Mouse (Mus musculus): ENCODE measurements at regions not wholly inside any gene's neighbourhood (a gene's known extent, or its start where the extent isn't known, plus 50 kb on each side); places are given as distances from the start of the nearest gene placed in this dataset.

DNA sequence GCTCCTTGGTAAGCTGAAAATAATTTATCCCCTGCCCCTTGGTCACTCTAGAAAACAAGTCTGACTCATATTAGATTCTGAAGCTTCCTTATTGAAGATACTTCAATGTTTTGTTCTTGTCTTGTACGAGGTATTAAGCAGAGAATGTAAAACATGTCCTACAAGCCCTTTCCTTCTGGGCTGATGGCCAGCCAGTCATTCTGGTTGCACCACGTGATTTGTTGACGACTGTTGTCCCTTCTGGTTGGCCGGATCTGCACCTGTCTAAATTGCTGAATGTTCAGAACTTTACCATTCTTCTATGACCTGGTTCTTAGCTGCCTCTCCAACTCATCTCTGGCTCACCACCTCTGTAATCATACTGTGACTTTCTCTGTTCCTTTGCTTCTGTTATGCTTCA is 220.9 kb upstream of the Prdm1 start:
- Histone ChIP-seq H3K4me3 (ENCODE audit: low read depth, low read length) (no peak overlapping the region), H3K9ac (ENCODE audit: low read length) (no peak overlapping the region), H3K27me3 (ENCODE audit: control insufficient read depth, insufficient read depth, low read length) (no peaks in the 10 kb centered on the region), H3K36me3 (ENCODE audit: control insufficient read depth, insufficient read depth, low read length) (no peaks in the 10 kb centered on the region), H3K4me2 (ENCODE audit: low read depth) (no peak overlapping the region), H3K27ac (ENCODE audit: low read depth, low read length) (no peak overlapping the region), H3K9me3 (ENCODE audit: control insufficient read depth, low read length) (no peaks in the 10 kb centered on the region), H3K4me1 (ENCODE audit: control insufficient read depth, insufficient read depth, low read length) (no peaks in the 10 kb centered on the region)
- DNase-seq (ENCODE audit: low spot score) (no peak), ATAC-seq (ENCODE audit: insufficient read depth, low FRiP score, low TSS enrichment) (no peak)
- 81% methylated on average over 4 of the region's 4 CpGs for WGBS

DNA sequence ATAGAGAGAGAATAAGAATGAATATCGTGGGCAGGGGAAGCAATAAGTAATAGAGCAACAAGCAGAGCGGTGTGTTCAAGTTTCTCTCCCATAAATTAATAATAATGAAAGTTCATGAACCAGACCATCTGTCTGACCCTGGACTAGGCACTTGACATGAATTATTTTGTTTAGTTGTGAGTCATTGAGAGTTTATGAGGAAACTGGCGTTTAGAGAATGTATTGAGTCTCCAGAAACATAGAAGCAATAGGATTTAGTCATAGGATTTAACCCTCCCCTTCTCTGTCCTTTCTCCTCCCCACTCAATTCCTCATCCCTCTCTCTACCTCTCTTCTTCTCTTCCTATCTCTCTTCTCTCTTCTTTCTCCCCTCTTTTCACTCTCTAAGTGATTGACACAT is 219.1 kb upstream of the Prdm1 start:
- Histone ChIP-seq H3K4me1 (ENCODE audit: control insufficient read depth, insufficient read depth, low read length) (no peaks in the 10 kb centered on the region), H3K9me3 (ENCODE audit: control insufficient read depth, low read length) (no peaks in the 10 kb centered on the region), H3K4me2 (ENCODE audit: low read depth) (no peak overlapping the region), H3K36me3 (ENCODE audit: control insufficient read depth, insufficient read depth, low read length) (no peaks in the 10 kb centered on the region), H3K27me3 (ENCODE audit: control insufficient read depth, insufficient read depth, low read length) (no peaks in the 10 kb centered on the region), H3K9ac (ENCODE audit: low read length) (no peak overlapping the region), H3K4me3 (ENCODE audit: low read depth, low read length) (no peak overlapping the region), H3K27ac (ENCODE audit: low read depth, low read length) (no peak overlapping the region)
- 69% methylated on average over 3 of the region's 3 CpGs for WGBS
- ATAC-seq (ENCODE audit: insufficient read depth, low FRiP score, low TSS enrichment), result no peak
- DNase-seq (ENCODE audit: low spot score), result no peak

DNA sequence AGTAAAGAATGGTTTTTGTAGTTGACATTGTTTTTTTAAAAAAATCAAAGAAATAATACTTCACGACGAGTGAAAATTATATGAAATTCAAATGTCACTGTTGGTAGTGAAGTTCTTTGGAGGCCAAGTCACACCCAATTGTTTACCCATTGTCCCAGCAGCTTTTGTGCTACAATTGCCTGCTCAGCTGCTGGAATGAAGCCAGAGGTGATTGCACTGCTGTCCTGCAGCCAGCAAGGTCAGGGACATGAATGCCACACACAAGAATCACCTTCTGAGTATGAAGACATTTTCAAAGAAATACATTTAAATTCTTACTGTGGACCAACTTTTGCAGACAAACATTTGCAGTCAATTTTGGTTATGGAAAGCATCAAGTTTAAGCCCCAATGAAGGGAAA is 215.9 kb upstream of the Prdm1 start:
- 86% methylated on average over 2 of the region's 2 CpGs for WGBS
- H3K27me3 ChIP-seq (ENCODE audit: control insufficient read depth, insufficient read depth, low read length), result no peaks in the 10 kb centered on the region
- no peak overlapping the region for H3K4me2 ChIP-seq (ENCODE audit: low read depth)
- no peak overlapping the region for H3K9ac ChIP-seq (ENCODE audit: low read length)
- H3K4me3 ChIP-seq (ENCODE audit: low read depth, low read length), result no peak overlapping the region
- ATAC-seq (ENCODE audit: insufficient read depth, low FRiP score, low TSS enrichment), result no peak
- no peak for DNase-seq (ENCODE audit: low spot score)
- no peak overlapping the region for H3K27ac ChIP-seq (ENCODE audit: low read depth, low read length)
- H3K36me3 ChIP-seq (ENCODE audit: control insufficient read depth, insufficient read depth, low read length), result no peaks in the 10 kb centered on the region
- H3K4me1 ChIP-seq (ENCODE audit: control insufficient read depth, insufficient read depth, low read length), result no peaks in the 10 kb centered on the region
- no peaks in the 10 kb centered on the region for H3K9me3 ChIP-seq (ENCODE audit: control insufficient read depth, low read length)

DNA sequence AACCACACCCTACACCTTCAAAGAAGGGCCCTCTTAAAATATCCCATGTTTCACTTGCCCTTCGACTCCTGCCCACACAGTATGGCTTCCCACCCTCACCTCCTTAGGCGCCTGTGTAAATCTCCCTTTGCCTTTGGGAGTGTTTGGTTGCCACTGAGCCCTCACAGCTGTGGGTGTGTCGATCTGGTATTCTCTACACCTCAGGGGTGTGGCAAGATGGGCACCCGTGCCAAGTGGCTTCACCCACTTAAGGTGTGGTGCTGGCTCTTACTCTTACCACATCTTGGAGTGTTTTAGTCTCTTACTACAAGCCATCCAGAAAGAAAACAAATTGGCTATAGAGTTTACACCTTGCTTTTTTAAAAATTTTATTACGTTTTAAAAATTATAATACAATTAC is 205.3 kb upstream of the Prdm1 start:
- no peaks in the 10 kb centered on the region for H3K4me1 ChIP-seq (ENCODE audit: control insufficient read depth, insufficient read depth, low read length)
- no peaks in the 10 kb centered on the region for H3K27me3 ChIP-seq (ENCODE audit: control insufficient read depth, insufficient read depth, low read length)
- no peak overlapping the region for H3K4me3 ChIP-seq (ENCODE audit: low read depth, low read length)
- H3K4me2 ChIP-seq (ENCODE audit: low read depth), result no peak overlapping the region
- no peak overlapping the region for H3K9ac ChIP-seq (ENCODE audit: low read length)
- 89% methylated on average over 5 of the region's 5 CpGs for WGBS
- DNase-seq (ENCODE audit: low spot score), result no peak
- no peaks in the 10 kb centered on the region for H3K9me3 ChIP-seq (ENCODE audit: control insufficient read depth, low read length)
- no peak for ATAC-seq (ENCODE audit: insufficient read depth, low FRiP score, low TSS enrichment)
- no peak overlapping the region for H3K27ac ChIP-seq (ENCODE audit: low read depth, low read length)
- no peaks in the 10 kb centered on the region for H3K36me3 ChIP-seq (ENCODE audit: control insufficient read depth, insufficient read depth, low read length)

DNA sequence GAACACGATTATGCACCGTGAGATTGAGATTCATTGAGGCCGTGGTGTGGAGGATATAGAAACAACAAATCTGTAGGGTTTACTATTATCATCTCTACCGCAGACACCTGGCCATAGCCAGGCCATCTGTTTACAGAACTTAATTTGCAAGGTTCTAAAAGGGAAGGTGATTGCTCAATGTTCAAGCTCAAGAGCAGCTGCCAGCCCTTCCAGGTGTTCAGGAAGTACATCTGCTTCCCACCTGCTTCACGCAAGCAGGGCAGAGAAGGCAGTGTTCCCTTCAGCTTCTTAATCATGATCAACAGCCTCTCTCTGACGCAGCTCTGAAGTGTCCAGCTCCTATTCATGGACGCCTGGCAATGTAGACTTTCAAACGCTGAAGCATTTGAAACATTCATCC is 202.4 kb upstream of the Prdm1 start:
- no peak for ATAC-seq (ENCODE audit: insufficient read depth, low FRiP score, low TSS enrichment)
- WGBS, result 85% methylated on average over 8 of the region's 8 CpGs

DNA sequence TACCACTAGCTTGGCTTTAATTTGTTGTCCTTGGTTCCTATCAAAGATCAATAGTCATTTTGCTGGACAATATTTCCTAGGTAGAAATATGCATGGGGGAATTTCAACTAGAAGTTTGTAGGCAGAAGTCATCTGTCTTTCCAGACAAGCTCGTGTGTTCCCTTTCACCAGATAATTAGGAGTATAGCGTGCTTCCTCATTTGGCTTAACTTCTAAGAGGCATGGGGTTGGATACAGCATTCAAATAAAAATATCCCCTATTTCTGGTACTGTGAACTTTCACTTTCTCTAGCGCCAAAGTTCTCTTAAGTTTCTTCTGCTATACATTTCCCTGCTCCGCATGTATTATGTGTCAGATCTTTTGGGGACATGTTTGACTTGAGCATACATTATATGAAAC is 200.7 kb upstream of the Prdm1 start:
- Histone ChIP-seq H3K27me3 (ENCODE audit: control insufficient read depth, insufficient read depth, low read length) (no peaks in the 10 kb centered on the region), H3K36me3 (ENCODE audit: control insufficient read depth, insufficient read depth, low read length) (no peaks in the 10 kb centered on the region), H3K4me3 (ENCODE audit: low read depth, low read length) (no peak overlapping the region), H3K9me3 (ENCODE audit: control insufficient read depth, low read length) (no peaks in the 10 kb centered on the region), H3K27ac (ENCODE audit: low read depth, low read length) (no peak overlapping the region), H3K4me1 (ENCODE audit: control insufficient read depth, insufficient read depth, low read length) (no peaks in the 10 kb centered on the region), H3K4me2 (ENCODE audit: low read depth) (no peak overlapping the region), H3K9ac (ENCODE audit: low read length) (no peak overlapping the region)
- 91% methylated on average over 4 of the region's 4 CpGs for WGBS
- DNase-seq (ENCODE audit: low spot score), result no peak
- no peak for ATAC-seq (ENCODE audit: insufficient read depth, low FRiP score, low TSS enrichment)

More for the DNA sequence above, 202.4 kb upstream of the Prdm1 start:
- H3K4me1 ChIP-seq (ENCODE audit: control insufficient read depth, insufficient read depth, low read length), result no peaks in the 10 kb centered on the region
- DNase-seq (ENCODE audit: low spot score), result no peak
- no peaks in the 10 kb centered on the region for H3K9me3 ChIP-seq (ENCODE audit: control insufficient read depth, low read length)
- no peak overlapping the region for H3K27ac ChIP-seq (ENCODE audit: low read depth, low read length)
- H3K27me3 ChIP-seq (ENCODE audit: control insufficient read depth, insufficient read depth, low read length), result no peaks in the 10 kb centered on the region
- H3K4me3 ChIP-seq (ENCODE audit: low read depth, low read length), result no peak overlapping the region
- no peaks in the 10 kb centered on the region for H3K36me3 ChIP-seq (ENCODE audit: control insufficient read depth, insufficient read depth, low read length)
- H3K4me2 ChIP-seq (ENCODE audit: low read depth), result no peak overlapping the region
- no peak overlapping the region for H3K9ac ChIP-seq (ENCODE audit: low read length)

DNA sequence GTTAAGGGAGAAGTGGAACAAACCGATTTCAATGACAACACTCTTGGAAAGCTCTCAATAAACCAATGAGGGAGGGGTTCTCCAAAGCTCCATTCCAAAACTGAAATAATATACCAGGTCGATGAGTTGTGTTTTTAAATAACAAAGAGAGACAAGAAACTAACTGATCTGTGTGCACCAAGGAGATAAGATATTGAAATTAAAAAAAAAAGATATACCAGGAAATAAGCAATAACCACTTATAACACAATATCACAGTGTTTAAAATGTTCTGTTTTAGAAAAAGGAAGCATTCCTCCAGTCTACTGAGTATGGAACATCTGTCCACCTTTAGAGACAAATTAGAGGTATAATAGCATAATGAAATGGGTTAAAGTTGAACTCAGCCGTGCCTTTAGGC is 196.3 kb upstream of the Prdm1 start:
- no peaks in the 10 kb centered on the region for H3K9me3 ChIP-seq (ENCODE audit: control insufficient read depth, low read length)
- no peak for ATAC-seq (ENCODE audit: insufficient read depth, low FRiP score, low TSS enrichment)
- H3K36me3 ChIP-seq (ENCODE audit: control insufficient read depth, insufficient read depth, low read length), result no peaks in the 10 kb centered on the region
- H3K4me3 ChIP-seq (ENCODE audit: low read depth, low read length), result no peak overlapping the region
- H3K9ac ChIP-seq (ENCODE audit: low read length), result no peak overlapping the region
- no peak for DNase-seq (ENCODE audit: low spot score)
- H3K27me3 ChIP-seq (ENCODE audit: control insufficient read depth, insufficient read depth, low read length), result no peaks in the 10 kb centered on the region
- no peak overlapping the region for H3K4me2 ChIP-seq (ENCODE audit: low read depth)
- no peak overlapping the region for H3K27ac ChIP-seq (ENCODE audit: low read depth, low read length)
- H3K4me1 ChIP-seq (ENCODE audit: control insufficient read depth, insufficient read depth, low read length), result no peaks in the 10 kb centered on the region
- WGBS, result 84% methylated on average over 3 of the region's 3 CpGs

DNA sequence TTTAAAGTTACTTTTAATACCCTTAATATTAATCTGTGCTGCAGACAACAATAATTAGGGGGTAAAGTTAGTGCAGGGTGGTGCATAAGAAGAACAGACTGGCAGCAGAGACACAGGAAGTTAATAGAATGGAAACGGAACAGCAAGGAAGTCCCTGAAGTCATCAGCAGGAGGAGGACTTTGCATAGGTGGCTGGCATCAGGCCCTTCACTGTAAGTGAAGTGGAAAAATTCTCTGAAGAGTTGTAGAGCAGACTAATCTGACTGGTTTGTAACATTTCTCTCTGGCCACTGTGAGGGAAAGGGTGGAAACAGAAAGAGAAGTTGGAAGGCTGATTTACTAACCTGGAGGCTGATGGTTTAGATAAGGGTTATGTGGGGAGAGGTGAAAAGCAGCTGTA is 195.5 kb upstream of the Prdm1 start:
- Histone ChIP-seq H3K4me2 (ENCODE audit: low read depth) (no peak overlapping the region), H3K27me3 (ENCODE audit: control insufficient read depth, insufficient read depth, low read length) (no peaks in the 10 kb centered on the region), H3K9ac (ENCODE audit: low read length) (no peak overlapping the region), H3K4me1 (ENCODE audit: control insufficient read depth, insufficient read depth, low read length) (no peaks in the 10 kb centered on the region), H3K36me3 (ENCODE audit: control insufficient read depth, insufficient read depth, low read length) (no peaks in the 10 kb centered on the region), H3K27ac (ENCODE audit: low read depth, low read length) (no peak overlapping the region), H3K4me3 (ENCODE audit: low read depth, low read length) (no peak overlapping the region), H3K9me3 (ENCODE audit: control insufficient read depth, low read length) (no peaks in the 10 kb centered on the region)
- ATAC-seq (ENCODE audit: insufficient read depth, low FRiP score, low TSS enrichment) (no peak), DNase-seq (ENCODE audit: low spot score) (no peak)
- WGBS, result 85% methylated on average over 1 of the region's 1 CpGs

DNA sequence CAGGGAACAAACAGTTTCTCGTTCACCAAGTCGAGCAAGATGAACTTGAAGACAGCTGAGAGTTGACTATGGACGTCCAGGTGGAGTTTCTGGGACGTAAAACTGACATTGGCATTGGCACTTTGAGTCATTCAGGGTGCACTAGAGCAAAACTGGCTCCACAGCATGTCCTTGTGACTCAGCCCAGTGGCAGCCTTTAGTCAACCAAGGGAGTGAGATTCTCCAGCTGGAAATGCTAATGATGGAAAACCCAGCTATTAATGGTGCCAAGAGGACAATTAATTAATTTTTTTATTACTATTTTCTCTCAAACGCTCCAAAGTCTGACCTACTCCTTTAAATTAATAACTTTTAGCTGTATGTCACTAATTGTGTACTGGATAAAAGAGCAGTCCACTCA is 195.0 kb upstream of the Prdm1 start:
- Histone ChIP-seq H3K27me3 (ENCODE audit: control insufficient read depth, insufficient read depth, low read length) (no peaks in the 10 kb centered on the region), H3K4me3 (ENCODE audit: low read depth, low read length) (no peak overlapping the region), H3K4me2 (ENCODE audit: low read depth) (no peak overlapping the region), H3K9ac (ENCODE audit: low read length) (no peak overlapping the region), H3K4me1 (ENCODE audit: control insufficient read depth, insufficient read depth, low read length) (no peaks in the 10 kb centered on the region), H3K27ac (ENCODE audit: low read depth, low read length) (no peak overlapping the region), H3K9me3 (ENCODE audit: control insufficient read depth, low read length) (no peaks in the 10 kb centered on the region), H3K36me3 (ENCODE audit: control insufficient read depth, insufficient read depth, low read length) (no peaks in the 10 kb centered on the region)
- DNase-seq (ENCODE audit: low spot score) (no peak), ATAC-seq (ENCODE audit: insufficient read depth, low FRiP score, low TSS enrichment) (no peak)
- 85% methylated on average over 5 of the region's 5 CpGs for WGBS
